Mouse (Mus musculus) liver, postnatal 0 days (tissue): ENCODE measurements around the gene Gfod1.

Source experiments
- CTCF ChIP-seq: sonication (generic); IDR thresholded peaks from 2 replicates; pipeline ENCODE4 v1.5.1; 2016; ENCODE audit warnings: antibody characterized with exemption, low read depth
- EP300 ChIP-seq: IDR thresholded peaks from 2 replicates; pipeline ENCODE4 v1.6.1; 2016; ENCODE audit warnings: antibody characterized with exemption, low read depth, mild to moderate bottlenecking

GRCm38 (mm10) chr13:43226041-43226440, 77.9 kb downstream of the Gfod1 start:
- no peak for TF ChIP-seq CTCF
- no peak for TF ChIP-seq EP300
